Mouse (Mus musculus): ENCODE data around the gene Miox. TPM values are rescaled to one million over a fixed set of nuclear protein-coding genes. Genes with fewer than 3 reads are reported as not detected.

The Miox gene
- not detected in 2 replicates for total RNA-seq (2014; rRNA removed)
- not detected in 2 replicates for polyA plus RNA-seq (2015; fragmentation: Nextera tagmentation; extraction: Ambion mirVana)

DNA sequence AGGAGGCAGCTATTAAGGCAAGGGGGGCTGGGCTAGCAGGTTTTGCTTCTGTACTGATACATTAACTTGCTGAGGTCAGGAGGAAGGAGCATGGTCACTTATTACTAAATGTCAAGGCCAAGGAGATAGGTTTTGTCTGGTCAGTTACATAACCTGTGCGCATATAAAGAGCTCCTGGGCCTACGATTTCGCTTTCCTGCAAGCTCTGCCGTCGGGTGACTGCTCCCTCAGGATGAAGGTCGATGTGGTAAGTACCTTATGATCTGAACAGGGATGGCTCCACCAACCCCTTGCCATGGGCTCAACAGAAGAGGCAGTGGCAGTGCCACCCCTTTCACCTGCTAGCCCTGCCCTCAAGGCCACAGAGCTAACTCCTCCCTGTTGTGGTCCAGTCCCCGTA lies at the start of gene Miox:
Gene Miox (plus strand): TSS at position 128 of the 400 bp plus-strand sequence.
- ATAC-seq: no peak

DNA sequence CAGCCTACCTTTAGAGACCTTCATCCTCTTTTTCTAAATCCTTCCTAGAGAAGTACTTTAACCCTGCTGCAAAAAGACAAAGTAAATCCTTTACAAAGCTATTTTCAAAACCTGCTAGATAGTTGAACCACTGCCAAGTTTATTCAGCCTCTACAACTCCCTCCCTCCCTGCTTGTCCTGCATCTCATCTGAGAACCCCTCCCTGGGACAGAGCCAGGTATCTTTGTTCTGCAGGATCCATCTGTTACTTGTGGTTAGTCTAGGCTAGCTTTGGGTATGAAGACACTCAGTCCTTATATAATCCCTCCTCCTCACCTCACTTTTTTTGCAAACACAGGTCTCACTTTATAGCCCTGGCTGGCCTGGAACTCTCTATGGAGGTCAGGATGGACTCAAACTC lies 49.2 kb upstream of the Miox start:
- 0 out of 2 replicates have a peak overlapping the region, but pooled peaks have one; percentile 11 for H3K27ac ChIP-seq
- H3K9me3 ChIP-seq (ENCODE audit: low read length): no peaks in the 10 kb centered on the region
- H3K4me3 ChIP-seq (ENCODE audit: low read length): no peak overlapping the region
- H3K36me3 ChIP-seq (ENCODE audit: insufficient read depth, low read length): peaks cover 65% of the 10 kb centered on the region
- DNase-seq (ENCODE audit: low spot score): no peak
- no peak for ATAC-seq
- H3K27me3 ChIP-seq (ENCODE audit: insufficient read depth, low read length): no peaks in the 10 kb centered on the region
- no peak overlapping the region for H3K9ac ChIP-seq (replicated peaks; ENCODE audit: low read length)
- no peak overlapping the region for H3K4me2 ChIP-seq (ENCODE audit: low read depth, low read length)
- no peak for TF ChIP-seq CTCF (IDR thresholded peaks at IDR 0.05; ENCODE audit: low read depth)
- no peaks in the 10 kb centered on the region for H3K4me1 ChIP-seq (ENCODE audit: insufficient read depth, low read length)

More for the DNA sequence above, at the start of gene Miox:
- TF ChIP-seq CTCF (IDR thresholded peaks at IDR 0.05; ENCODE audit: low read depth): no peak
- H3K9ac ChIP-seq (replicated peaks; ENCODE audit: low read length): no peak within 1 kb of the TSS
- WGBS: 86% methylated on average over 7 of the region's 7 CpGs
- H3K36me3 ChIP-seq (ENCODE audit: insufficient read depth, low read length): no peaks in the 10 kb centered on the region
- H3K27me3 ChIP-seq (ENCODE audit: insufficient read depth, low read length): no peaks in the 10 kb centered on the region
- H3K27ac ChIP-seq: no peak within 1 kb of the TSS
- H3K4me1 ChIP-seq (ENCODE audit: insufficient read depth, low read length): no peaks in the 10 kb centered on the region
- H3K9me3 ChIP-seq (ENCODE audit: low read length): no peaks in the 10 kb centered on the region
- no peak for DNase-seq (ENCODE audit: low spot score)
- no peak within 1 kb of the TSS for H3K4me3 ChIP-seq (ENCODE audit: low read length)
- no peak within 1 kb of the TSS for H3K4me2 ChIP-seq (ENCODE audit: low read depth, low read length)

DNA sequence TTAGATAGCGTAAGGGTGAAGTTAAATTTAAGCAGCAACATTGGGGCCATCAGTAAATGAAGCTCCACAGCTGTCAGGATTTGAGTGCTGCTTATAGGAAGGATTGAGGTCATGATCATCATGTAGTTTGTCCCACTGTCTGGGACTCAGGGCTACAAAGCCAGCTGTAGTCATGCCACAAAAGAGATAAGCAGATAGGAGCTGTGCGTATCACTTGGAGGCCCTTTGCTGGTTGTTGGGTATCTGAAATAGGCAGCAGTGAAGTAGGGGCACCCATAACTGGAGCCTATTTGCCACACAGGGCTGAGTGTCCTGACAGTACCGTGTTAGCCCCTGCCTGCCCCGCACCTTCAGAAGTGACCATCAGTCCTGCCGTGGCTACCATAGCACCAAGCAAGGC lies 48.7 kb upstream of the Miox start:
- DNase-seq (ENCODE audit: low spot score): no peak
- no peak overlapping the region for H3K9ac ChIP-seq (replicated peaks; ENCODE audit: low read length)
- no peaks in the 10 kb centered on the region for H3K4me1 ChIP-seq (ENCODE audit: insufficient read depth, low read length)
- no peaks in the 10 kb centered on the region for H3K9me3 ChIP-seq (ENCODE audit: low read length)
- no peak for ATAC-seq
- 94% methylated on average over 5 of the region's 5 CpGs for WGBS
- TF ChIP-seq CTCF (IDR thresholded peaks at IDR 0.05; ENCODE audit: low read depth): no peak
- no peaks in the 10 kb centered on the region for H3K27me3 ChIP-seq (ENCODE audit: insufficient read depth, low read length)
- no peak overlapping the region for H3K4me2 ChIP-seq (ENCODE audit: low read depth, low read length)
- H3K4me3 ChIP-seq (ENCODE audit: low read length): no peak overlapping the region
- H3K27ac ChIP-seq: 0 out of 2 replicates have a peak overlapping the region, but pooled peaks have one; percentile 11
- H3K36me3 ChIP-seq (ENCODE audit: insufficient read depth, low read length): peaks cover 63% of the 10 kb centered on the region

DNA sequence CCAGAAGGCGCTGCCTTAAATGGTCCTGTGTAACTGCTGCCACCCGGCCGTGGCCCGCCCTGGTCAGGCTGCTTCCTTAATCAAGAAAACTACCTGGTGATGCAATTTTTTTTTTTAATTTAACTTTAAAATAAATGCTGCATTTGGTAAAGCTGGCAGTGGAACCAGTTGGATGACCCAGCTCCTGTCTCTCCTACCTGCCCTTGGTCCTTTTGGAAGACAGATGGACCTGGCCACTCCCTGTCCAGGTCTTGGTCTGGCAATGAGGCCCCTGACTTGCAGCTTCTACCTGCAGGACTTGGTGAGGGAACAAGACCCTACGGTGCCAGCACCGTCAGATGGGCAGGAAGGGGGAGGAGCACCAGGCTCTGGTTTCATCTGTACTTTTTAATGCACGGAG lies 48.1 kb upstream of the Miox start:
- Histone ChIP-seq H3K4me1 (ENCODE audit: insufficient read depth, low read length) (no peaks in the 10 kb centered on the region), H3K4me3 (ENCODE audit: low read length) (no peak overlapping the region), H3K27me3 (ENCODE audit: insufficient read depth, low read length) (no peaks in the 10 kb centered on the region), H3K9me3 (ENCODE audit: low read length) (no peaks in the 10 kb centered on the region), H3K9ac (replicated peaks; ENCODE audit: low read length) (no peak overlapping the region), H3K36me3 (ENCODE audit: insufficient read depth, low read length) (peaks cover 61% of the 10 kb centered on the region), H3K4me2 (ENCODE audit: low read depth, low read length) (no peak overlapping the region), H3K27ac (no peak overlapping the region)
- DNase-seq (ENCODE audit: low spot score): no peak
- no peak for TF ChIP-seq CTCF (IDR thresholded peaks at IDR 0.05; ENCODE audit: low read depth)
- ATAC-seq: no peak
- 78% methylated on average over 7 of the region's 7 CpGs for WGBS

DNA sequence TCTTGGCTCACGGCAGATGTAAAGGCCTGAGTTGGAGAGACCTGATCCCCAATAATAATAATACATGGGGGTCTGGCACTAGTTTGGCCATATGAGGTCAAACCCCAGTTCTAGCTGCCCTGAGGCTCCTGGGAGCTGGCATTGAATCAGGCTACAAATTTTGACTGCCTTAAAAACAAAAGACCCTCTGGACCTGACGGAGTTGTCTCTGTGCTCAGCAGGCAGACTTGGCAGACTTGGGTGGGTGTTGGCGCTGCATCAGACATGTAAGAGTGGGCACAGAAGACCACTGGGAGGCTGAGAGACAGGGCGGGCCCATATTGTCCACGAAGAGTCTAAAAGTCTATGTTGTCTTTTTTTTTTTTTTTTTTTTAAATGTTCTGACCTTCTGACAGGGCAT lies 47.6 kb upstream of the Miox start:
- H3K27ac ChIP-seq: no peak overlapping the region
- DNase-seq (ENCODE audit: low spot score) (no peak), ATAC-seq (no peak)
- H3K4me2 ChIP-seq (ENCODE audit: low read depth, low read length): no peak overlapping the region
- H3K36me3 ChIP-seq (ENCODE audit: insufficient read depth, low read length): peaks cover 60% of the 10 kb centered on the region
- WGBS: 66% methylated on average over 5 of the region's 5 CpGs
- no peaks in the 10 kb centered on the region for H3K27me3 ChIP-seq (ENCODE audit: insufficient read depth, low read length)
- H3K9ac ChIP-seq (replicated peaks; ENCODE audit: low read length): no peak overlapping the region
- H3K9me3 ChIP-seq (ENCODE audit: low read length): no peaks in the 10 kb centered on the region
- no peak for TF ChIP-seq CTCF (IDR thresholded peaks at IDR 0.05; ENCODE audit: low read depth)
- H3K4me1 ChIP-seq (ENCODE audit: insufficient read depth, low read length): no peaks in the 10 kb centered on the region
- H3K4me3 ChIP-seq (ENCODE audit: low read length): no peak overlapping the region

DNA sequence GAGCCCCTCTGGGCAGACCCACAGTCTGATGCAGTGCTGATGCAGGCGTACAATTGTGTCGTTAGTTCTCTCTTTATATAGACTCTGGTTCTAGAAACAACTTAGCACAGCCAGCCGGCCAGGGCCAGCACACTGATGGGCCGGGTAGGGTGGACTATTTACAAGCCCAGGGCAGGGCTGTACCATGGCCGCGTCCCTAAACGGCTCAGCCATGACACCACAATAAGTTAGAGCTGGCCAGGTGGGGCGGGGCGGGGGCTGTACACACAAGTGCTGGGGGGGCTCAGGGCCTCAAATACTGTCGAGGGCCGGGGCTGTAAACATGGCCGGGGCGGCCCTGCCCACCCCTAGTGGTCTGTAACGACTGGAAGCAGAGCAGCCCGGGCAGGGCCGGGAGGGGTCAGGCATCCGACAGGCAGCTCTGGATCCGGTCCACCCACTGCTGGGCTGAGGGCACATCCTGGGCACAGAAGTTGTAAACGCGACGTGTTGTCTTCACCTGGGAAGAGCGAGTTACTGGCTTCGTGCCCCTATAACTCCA lies 45.9 kb upstream of the Miox start:
- ATAC-seq: peak; percentile 58
- no peak overlapping the region for H3K4me3 ChIP-seq (ENCODE audit: low read length)
- no peak overlapping the region for H3K4me2 ChIP-seq (ENCODE audit: low read depth, low read length)
- DNase-seq (ENCODE audit: low spot score): no peak
- no peaks in the 10 kb centered on the region for H3K4me1 ChIP-seq (ENCODE audit: insufficient read depth, low read length)
- H3K27ac ChIP-seq: no peak overlapping the region
- H3K9ac ChIP-seq (replicated peaks; ENCODE audit: low read length): no peak overlapping the region
- WGBS: 87% methylated on average over 23 of the region's 23 CpGs
- no peak for TF ChIP-seq CTCF (IDR thresholded peaks at IDR 0.05; ENCODE audit: low read depth)
- no peaks in the 10 kb centered on the region for H3K9me3 ChIP-seq (ENCODE audit: low read length)
- peaks cover 58% of the 10 kb centered on the region for H3K36me3 ChIP-seq (ENCODE audit: insufficient read depth, low read length)
- no peaks in the 10 kb centered on the region for H3K27me3 ChIP-seq (ENCODE audit: insufficient read depth, low read length)

DNA sequence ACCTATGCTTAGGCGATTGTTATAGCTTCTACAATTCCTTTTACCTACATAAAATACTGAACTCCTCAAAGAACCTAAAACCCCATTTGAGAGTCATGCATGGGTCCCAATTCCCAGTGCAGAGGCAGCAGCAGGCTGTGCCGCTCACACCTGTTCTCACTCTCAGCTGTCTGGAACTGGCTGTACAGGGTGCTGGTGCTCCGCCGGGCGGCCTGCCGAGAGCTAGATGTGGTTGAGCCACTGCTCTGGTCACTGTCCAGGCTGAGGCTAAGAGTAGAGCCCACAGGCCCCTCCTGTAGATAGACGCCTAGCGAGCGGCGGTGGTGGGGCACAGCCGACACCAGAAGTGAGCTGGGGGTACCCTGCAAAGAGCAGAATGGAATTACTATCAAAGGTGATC lies 44.7 kb upstream of the Miox start:
- no peak overlapping the region for H3K4me2 ChIP-seq (ENCODE audit: low read depth, low read length)

More for the DNA sequence above, 44.7 kb upstream of the Miox start:
- H3K9ac ChIP-seq (replicated peaks; ENCODE audit: low read length): no peak overlapping the region
- ATAC-seq (no peak), DNase-seq (ENCODE audit: low spot score) (no peak)
- H3K4me1 ChIP-seq (ENCODE audit: insufficient read depth, low read length): no peaks in the 10 kb centered on the region
- no peaks in the 10 kb centered on the region for H3K9me3 ChIP-seq (ENCODE audit: low read length)
- no peaks in the 10 kb centered on the region for H3K27me3 ChIP-seq (ENCODE audit: insufficient read depth, low read length)
- 95% methylated on average over 11 of the region's 11 CpGs for WGBS
- TF ChIP-seq CTCF (IDR thresholded peaks at IDR 0.05; ENCODE audit: low read depth): no peak
- peaks cover 69% of the 10 kb centered on the region for H3K36me3 ChIP-seq (ENCODE audit: insufficient read depth, low read length)
- H3K4me3 ChIP-seq (ENCODE audit: low read length): no peak overlapping the region
- H3K27ac ChIP-seq: no peak overlapping the region

Data from hindbrain, postnatal 0 days (tissue).